Mouse (Mus musculus): ENCODE results near the gene 9530077C05Rik.
A peak's percentile ranks its signal among the peaks of the same experiment; 100 is the strongest.
"Not testable (repeated sequence)": the region's sequence is repeated elsewhere in the genome, so short reads cannot be mapped to it uniquely, and the experiment has no call there.

Gene 9530077C05Rik

DNA sequence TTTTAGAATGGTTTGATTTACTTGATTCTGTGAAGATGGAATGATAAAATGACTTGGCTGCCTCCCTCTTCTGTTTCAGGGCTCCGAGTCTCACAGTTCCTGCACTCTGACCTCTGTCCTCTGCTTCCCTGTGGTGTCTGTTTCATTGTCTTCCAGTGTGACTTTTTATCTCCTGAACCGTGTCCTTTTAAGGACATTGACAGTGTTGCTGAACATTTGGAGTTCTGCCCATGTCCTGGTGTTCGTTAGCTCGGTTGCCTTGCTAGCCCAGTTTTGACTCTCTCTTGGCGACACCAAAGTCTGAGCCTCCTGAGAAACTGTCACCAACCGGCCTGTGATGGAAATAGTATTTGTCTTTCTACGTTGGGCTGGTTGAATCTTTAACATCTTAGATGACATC lies 9.2 kb downstream of the 9530077C05Rik start:
- DNase-seq: no peak

DNA sequence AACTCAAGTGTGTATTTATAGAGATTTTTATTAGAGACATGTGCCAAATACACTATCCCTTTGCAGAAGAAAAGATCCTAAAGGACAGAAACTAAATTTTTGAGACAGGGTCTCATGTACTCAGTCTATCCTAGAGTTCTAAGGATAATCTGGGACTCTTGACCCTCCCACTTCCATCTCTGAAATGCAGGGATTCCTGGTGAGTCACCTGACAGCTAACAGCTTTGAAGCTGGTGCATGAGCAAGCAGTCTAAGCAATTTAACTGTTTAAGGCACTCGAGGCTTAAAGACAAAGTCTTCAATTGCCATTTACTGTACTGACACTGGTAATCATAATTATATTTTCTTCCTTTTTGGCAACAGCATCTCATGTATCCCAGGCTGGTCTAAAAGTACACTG lies 11.2 kb downstream of the 9530077C05Rik start:
- no peak for DNase-seq

DNA sequence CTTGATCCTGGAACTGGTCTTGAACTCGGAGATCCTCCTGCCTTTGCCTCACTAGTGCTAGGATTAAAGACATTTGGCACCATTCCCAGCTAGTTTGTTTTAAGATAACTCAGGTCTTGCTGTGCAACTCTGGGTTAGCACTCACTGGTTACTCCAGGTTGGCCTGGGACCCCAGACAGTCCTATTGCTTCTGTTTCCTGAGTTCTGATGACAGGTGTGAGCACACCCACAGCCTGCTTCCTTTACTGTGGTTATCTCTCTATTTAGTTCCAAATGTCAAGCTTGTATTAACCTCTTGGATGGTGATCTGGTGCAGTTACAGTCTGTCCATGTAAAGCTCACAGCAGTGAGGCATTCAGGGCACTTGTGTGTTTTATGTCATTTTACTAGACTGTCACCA lies 12.2 kb downstream of the 9530077C05Rik start:
- no peak for DNase-seq

DNA sequence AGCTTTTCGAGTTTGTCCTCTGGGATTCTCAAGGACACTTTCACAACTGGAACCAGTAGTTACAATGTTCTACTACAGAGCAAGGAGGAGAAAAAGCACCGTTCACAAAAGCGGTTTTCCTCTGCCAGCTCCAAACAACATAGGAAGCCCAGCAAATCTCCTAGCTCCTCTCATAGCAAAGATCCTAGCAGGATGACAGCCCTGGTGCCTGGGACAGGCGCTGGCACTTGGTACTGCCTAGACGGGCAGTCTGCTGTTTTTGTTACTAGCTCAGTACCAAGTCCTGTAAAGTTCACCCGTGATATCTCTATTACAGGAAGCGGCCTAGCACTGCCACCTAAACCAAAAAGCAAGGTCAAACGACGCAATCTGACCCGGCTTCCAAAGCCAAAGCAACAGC lies 12.9 kb downstream of the 9530077C05Rik start:
- no peak for DNase-seq

DNA sequence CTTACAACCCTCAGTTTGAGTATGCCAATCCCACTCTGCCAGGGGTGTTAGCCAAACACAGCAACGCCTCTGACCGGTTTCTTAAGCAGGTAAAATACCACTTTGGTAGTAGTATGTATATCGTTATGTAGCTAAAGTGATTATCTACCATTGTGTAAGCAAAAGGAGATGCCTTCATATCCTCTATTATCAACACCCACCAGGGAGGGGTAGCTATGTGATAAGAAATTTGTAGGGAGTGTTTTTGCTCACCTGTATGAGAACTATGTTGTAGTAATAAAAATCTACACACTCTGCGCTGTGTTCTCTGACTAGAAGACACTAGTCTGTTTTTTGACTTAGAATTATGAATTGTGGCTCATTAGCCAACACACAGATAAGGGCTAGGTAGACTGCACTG lies 13.4 kb downstream of the 9530077C05Rik start:
- DNase-seq: no peak

DNA sequence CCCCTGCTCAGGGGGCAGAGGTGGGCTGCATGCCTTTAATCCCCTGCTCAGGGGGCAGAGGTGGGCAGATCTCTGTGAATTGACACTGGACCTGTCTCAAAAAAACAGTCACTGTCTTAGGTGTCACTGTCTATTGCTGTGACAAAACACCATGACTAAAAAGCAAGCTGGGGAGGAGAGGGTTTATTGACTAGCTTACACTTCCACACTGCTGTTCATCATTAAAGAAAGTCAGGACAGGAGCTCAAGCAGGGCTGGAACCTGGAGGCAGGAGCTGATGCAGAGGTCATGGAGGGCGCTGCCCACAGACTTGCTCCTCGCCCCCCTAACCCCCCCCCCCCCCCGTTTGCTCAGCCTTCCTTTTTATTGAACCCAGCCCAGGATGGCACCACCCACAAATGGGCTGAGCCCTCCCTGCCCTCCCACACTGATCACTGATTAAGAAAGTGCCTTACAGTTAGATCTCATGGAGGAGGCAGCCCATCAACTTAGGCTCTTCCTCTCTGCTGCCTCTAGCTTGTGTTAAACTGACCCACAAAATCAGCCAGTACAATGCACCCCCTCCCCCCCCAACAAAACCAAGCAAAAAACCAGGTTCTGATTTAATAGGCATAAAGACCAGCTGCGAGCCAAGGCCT lies 16.8 kb downstream of the 9530077C05Rik start:
- DNase-seq: no peak

DNA sequence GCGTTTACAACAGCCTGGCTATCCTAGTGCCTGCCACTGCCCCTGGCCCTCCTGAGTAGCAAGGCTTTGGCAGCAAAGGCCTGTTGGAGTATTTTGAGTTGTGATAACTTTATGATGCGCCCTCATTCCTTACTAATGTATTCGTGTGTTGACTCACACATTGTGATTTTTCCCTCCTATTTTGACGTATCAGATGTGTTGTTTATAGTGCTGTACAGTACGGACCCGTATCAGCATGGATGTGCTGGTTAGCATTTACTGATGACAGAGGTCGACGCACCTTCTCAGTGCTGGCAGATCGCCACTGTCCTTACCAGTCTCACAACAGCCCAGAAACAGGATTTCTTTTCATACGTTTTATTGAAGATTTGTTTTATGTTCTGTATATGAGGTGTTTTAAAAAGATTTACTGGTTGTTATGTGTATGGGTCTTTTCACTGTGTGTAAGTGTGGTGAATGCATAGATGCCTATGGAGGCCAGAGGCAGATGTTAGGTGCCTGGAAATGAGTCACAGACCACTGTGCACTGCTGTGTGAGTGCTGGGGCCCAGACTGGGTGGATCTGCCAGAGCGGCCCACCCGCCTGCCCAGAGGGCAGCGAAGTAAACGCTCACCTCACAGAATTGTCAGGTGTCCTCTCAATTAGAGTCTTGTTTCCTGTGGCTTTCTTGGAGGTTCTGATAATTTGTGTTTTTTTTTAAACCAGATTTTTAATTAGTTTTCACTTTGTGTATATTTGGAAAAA lies 17.5 kb downstream of the 9530077C05Rik start:
- no peak for DNase-seq

DNA sequence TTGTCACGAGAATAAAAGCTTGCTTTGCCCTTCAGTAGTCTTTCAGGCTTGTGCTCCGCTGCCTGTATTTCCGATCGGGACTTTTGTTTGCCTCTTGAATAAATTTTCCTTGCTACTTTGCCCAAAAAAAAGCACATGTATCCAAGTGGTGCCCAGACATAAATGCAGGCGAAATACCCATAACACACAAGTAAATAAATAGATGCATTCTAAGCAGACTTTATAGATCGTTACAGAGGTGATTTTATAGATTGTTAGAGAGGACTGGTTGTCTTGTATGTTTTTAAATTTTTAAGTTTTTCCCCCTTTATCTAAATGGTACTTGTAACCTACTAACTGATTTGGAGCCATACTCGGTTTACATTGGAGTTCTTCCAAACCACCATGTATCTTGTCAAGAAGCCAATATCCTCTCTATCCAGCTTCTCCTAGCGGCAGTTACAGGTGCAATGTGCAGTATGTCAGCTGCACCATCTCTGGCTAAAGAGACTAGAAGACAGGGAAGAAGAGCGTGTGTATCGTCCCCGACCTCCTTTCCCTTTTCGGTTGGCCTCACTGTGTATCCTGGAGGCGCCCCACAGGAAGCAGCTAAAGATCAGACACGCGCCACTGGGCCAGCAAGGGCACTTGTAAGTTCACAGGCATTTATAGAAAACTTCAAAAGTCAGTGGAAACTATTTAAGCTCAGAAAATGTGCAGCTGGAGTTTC lies 18.4 kb downstream of the 9530077C05Rik start:
- peak; percentile 35 to 52 for DNase-seq

DNA sequence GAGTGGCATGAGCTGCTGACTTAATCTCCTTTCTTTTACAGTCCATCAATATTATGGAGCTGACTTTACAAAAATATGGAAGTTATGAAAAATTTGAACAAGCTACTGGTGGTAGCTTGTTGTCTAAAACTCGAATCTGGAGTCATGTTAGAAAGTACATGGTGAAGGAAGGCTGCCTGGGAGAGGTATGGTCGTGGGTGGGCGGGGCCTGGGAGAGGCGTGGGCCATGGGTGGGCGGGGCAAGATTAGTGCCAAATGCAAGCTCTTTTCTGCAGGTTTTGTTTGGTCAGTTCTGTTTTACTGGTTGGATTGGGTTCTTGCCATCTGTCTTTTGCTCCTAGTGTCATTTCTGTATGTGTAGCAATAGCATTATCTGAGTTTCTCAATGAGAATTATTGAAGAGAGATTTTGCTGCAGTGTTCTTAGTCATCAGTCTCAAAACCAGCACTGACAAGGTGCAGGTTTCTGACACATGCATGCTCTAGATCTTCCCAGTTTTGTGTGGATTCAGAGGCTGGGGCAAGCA lies 19.1 kb downstream of the 9530077C05Rik start:
- peak in 1 of 2 experiments; percentile 8 for DNase-seq

DNA sequence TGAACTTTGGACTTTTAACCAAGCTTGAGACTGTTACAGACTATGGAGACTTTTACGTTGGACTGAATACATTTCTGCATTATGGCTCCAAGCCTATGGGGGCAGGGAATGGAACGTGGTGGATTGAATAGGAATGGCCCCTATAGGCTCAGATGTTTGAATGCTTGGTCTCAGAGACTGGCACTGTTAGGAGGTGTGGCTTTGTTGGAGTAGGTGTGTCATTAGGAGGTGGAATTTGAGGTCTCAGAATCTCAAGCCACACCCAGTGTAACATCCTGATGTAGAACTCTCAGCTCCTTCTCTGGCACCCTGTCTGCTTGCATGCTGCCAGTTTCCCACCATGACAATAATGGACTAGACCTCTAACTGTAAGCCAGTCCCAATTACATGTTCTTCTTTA lies 21.9 kb downstream of the 9530077C05Rik start:
- DNase-seq: no peak

DNA sequence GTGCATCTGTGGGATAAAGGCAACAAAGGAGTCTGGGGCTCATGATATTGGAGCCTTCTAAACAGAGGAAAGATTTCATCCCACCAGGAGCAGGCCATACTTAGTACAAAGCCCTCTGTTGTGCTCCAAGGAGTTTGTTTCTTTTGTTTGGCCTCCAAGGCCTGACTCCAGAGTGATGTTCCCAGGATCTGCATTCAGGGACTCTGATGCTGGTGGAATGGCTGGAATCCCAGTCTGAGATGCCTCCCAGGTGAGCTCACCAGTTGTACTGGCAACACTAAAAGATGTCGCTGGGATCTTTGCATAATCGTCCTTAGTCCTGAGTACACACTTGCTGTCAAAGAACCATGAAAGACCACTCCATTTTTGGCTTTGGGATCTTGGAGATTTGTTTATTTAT lies 22.8 kb downstream of the 9530077C05Rik start:
- DNase-seq: no peak

DNA sequence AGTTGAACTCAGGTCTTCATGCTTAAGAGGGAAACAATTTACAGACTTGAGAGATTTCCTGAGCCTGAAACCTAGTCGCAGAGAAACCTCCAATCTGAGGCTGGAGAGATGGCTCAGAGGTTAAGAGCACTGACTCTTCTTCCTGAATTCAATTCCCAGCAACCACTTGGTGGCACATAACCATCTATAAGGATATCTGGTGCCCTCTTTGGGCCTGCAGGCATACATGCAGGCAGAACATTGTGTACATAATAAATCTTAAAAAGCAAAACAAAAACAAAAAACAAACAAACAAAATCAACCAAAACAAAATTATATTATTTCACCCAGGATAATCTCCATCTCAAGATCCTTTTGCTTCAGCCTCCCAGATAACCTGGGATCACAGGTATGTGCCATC lies 27.5 kb downstream of the 9530077C05Rik start:
- no peak for DNase-seq

DNA sequence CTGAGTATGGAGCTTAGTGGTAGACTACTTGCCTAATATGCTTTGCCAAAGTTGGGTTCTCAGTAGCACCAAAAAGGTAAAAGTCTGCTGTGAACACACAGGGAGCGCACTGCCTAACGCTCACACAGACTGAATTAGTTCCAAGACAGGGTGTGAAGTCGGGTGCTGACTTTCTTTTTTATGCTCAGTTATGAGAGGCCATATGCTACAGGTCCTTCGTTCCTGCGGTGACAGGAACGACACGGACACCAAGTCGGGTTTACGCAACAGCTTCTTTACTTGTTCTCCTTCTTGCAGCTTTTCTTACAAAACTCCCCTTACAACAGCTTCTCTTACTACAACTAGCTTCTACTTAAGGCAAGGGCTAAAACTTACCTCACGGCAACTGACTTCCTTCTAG lies 31.8 kb downstream of the 9530077C05Rik start:
- DNase-seq: no peak

DNA sequence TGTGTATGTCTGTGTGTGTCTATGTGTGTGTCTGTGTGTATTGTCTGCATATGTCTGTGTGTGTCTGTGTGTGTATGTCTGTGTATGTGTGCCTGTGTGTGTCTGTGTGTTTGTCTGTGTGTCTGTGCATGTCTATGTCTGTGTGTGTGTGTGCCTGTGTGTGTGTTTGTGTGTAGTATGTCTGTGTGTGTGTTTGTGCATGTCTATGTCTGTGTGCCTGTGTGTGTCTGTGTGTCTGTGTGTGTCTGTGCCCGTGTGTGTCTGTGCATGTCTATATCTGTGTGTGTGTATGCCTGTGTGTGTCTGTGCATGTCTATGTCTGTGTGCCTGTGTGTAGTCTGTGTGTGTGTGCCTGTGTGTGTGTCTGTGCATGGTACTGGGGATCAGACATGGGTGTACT lies 33.8 kb downstream of the 9530077C05Rik start:
- no peak for DNase-seq

DNA sequence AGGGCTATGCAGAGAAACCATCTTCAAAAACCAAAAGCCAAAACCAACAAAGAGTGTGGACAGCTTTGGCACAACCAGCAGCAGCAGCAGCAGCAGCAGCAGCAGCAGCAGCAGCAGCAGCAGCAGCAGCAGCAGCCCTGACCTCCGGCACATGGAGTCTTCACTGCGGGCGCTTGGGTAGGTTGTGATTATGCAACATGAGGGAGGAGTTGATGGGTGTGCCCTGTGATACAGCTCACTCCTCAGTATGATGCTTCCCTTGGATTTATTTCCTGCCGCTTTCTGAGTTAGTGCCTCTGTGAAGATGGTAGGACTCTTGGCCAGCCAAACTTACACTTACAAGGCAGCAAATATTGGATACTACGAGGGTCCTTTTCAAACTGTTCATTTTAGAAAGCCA lies 35.9 kb downstream of the 9530077C05Rik start:
- no peak for DNase-seq

DNA sequence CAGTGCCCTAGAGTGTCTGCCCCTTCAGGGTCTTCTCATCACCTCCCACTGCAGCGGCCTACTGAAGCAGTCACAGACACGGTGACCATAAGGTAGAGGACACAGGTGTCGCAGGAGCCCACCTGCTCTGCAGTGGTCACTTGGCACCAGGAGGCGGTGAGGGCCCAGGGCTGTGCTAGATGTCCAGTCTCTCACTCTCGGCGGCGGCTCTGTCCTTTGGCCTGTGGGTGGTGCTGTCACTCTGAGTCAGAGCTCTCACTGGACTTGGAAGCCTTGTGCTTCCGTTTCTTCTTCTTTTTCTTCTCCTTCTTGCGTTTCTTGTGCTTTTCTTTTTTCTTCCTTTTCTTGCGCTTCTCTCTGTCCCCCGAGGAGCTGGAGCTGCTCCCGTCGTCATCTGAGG lies 37.1 kb downstream of the 9530077C05Rik start:
- DNase-seq: no peak

DNA sequence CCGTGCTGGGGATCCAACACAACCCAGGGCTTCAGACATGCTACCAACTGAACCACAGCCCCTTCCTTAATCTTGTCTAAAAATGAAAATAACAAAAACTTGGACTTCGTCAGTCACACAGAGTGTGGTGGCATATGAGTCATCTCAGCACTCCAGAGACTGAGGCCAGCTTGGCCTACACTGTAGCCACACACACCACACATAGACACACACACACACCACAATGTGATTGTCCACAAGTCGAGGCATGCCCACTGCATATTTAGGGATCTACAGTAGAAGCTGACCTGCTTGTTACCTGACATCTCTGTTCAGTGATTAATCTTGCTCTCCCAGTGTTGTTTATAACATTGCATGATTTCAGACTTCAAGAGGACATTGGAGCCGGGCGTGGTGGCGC lies 37.9 kb downstream of the 9530077C05Rik start:
- no peak for DNase-seq

DNA sequence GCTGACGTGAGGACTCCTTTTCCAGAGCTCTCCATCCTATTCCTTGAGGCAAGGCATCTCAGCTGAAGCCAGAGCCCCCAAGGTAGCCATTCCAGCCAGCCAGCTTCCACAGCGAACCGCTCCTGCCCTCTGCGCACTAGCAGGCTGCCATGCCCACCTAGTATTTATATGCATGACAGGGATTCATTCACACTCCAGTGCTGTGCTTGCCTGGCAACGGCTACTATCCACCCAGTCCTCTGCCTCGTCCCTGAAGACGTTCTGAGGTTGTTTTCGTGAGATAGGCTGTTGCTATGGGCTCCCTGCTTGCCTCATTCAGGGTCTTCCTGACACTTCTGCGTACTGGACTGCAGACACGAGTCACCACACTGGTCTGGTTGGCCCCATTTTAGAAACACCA lies 41.4 kb downstream of the 9530077C05Rik start:
- no peak for DNase-seq

DNA sequence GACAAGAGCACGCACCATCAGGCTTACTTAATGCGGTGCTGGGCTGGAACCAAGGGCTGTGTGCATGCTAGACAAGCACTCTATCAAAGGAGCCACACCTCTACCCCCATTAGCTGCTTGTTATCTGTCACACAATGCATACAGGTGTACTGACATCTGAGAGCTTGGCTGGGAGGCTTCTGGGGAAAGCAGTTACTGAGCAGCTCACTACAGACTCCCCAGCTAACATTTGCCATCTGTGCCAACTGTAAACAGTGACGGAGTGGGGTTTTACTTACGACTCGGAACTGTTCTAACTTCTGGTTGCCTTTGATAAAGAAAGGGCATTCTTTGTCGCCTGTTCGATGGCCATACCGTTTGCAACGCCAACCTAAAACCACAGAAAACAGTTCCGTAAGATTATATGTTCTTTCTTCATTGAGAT lies 42.2 kb downstream of the 9530077C05Rik start:
- no peak for DNase-seq

DNA sequence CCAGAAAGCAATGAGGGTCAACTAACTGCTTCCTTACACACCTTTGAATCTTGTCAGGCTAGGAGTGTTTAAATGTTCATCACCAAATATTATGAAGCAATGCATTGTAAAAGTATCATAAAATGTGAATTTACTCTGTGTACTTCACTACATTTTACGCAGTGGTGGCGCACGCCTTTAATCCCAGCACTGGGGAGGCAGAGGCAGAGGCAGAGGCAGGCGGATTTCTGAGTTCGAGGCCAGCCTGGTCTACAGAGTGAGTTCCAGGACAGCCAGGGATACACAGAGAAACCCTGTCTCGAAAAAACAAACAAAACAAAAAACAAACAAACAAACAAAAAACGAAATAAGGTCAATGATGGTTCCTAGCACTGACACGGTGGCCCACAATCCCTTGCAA lies 42.7 kb downstream of the 9530077C05Rik start, which contains the start of gene Gm17545:
Gm17545 (plus strand) TSS at position 301 of the 400 bp plus-strand sequence.
- DNase-seq: not testable (repeated sequence)

DNA sequence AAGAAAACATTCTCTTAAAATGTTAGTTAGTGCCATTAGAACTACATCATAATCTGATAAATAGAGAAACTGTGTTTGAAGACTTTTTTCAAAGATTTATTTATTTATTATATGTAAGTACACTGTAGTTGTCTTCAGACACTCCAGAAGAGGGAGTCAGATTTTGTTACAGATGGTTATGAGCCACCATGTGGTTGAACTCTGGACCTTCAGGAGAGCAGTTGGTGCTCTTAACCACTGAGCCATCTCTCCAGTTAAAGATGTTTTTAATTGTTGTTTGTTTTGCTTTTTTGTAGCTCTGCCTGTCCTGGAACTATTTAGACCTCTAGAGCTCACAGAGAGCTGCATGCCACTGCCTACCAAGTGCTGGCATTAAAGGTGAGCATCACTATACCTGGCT lies 43.7 kb downstream of the 9530077C05Rik start:
- no peak for DNase-seq

DNA sequence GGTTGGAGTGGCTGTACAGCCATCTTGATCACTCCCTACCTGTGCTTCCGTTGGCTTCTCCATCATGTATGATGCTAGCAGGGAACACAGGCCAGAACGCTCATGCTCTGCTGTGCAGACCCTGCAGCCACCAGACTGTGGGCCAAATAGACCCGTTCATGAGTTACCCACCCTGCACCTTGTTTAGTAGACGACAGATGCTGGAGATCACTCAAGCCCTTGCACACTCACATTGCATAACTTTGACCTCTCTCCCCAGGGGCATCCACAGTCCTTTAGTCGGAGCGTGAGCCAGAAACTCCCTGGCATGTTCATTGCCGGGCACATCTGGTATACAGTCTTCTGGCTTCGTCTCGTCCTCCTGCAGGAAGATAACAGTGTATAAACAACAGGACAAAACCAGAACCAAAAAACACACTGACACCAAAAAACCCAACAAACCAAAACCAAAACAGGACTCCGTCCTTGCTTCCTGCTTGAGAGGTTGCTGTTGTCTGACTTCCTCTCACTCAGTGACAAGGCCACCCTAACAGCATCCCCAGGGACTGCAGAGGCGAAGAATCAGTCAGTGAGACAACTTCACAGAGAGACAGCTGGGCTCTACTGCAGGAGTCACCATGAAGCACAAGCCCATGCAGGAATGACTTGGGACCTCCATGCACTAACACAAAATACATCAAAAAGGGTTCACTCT lies 46.0 kb downstream of the 9530077C05Rik start:
- DNase-seq: peak in 1 of 2 experiments; percentile 13

DNA sequence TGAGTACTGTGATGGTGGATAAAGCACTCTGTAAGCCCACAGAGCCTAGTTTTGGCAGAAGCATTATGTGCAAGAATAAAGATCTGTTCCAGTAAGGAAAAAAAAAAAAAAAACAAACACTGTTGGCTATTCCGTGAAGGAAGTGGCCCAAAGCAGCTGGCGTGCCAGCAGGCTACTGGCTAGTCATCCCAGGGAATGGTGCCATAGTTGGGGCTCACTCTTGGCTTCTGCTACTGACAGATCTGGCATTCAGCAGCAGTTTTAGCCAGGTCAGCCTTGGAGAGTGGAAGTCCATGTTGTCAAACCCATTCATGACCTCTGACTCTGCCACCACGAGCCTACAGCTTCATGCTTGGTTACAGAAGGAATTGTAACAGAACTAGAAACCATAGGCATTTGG lies 50.6 kb downstream of the 9530077C05Rik start:
- DNase-seq: no peak
